8 mouse cellular contexts compared by ENCODE assay signal in genomic region chr2:33130526-33131483, GRCm38 (mm10). TPM values are rescaled to one million over a fixed set of nuclear protein-coding genes. Genes with fewer than 3 reads are reported as not detected.
DNase-seq lines count a peak whose midpoint lies in the region; ATAC-seq lines count a peak whose summit lies in the region.

No protein-coding gene starts in this region.

- H3K9ac ChIP-seq in hindbrain, embryonic 16.5 days (ENCODE audit: low read depth, low read length), result peak overlapping the region; percentile 87

- peak; percentile 94 for ATAC-seq in hindbrain, embryonic 16.5 days

- under 1% methylated on average over 34 of the region's 55 CpGs for WGBS in hindbrain, embryonic 16.5 days
- WGBS in macrophage (ENCODE audit: missing documents), result under 1% methylated on average over 47 of the region's 55 CpGs

- H3K36me3 ChIP-seq in hindbrain, embryonic 16.5 days (ENCODE audit: control insufficient read depth, insufficient read depth, low read length), result no peaks in the 10 kb centered on the region
- no peaks in the 10 kb centered on the region for H3K36me3 ChIP-seq in macrophage (ENCODE audit: inconsistent target)

- peaks cover 17% of the 10 kb centered on the region for H3K4me1 ChIP-seq in hindbrain, embryonic 16.5 days (ENCODE audit: control insufficient read depth, insufficient read depth, low read depth, low read length)

- peak overlapping the region; percentile 82 for H3K4me3 ChIP-seq in hindbrain, embryonic 16.5 days (ENCODE audit: low read length)
- peak overlapping the region; percentile 43 for H3K4me3 ChIP-seq in macrophage (ENCODE audit: inconsistent target)

- peak; percentile 95 for DNase-seq in WW6 (ENCODE audit: low read depth, low spot score)
- DNase-seq in cerebellum, postnatal 4 days (ENCODE audit: low spot score in 2 of 2), result peak; percentile 85 to 94
- DNase-seq in gastrocnemius, adult 18-20 months (ENCODE audit: low spot score), result peak; percentile 98
- DNase-seq in left cerebral cortex, adult 18-20 months (ENCODE audit: low spot score in 2 of 2), result peak; percentile 95
- DNase-seq in right cerebral cortex, adult 18-20 months, result peak; percentile 97
- DNase-seq in urinary bladder, postnatal 10 days (ENCODE audit: low spot score), result peak; percentile 95

- no peaks in the 10 kb centered on the region for H3K79me2 ChIP-seq in macrophage (ENCODE audit: inconsistent target)

- no peaks in the 10 kb centered on the region for H3K27me3 ChIP-seq in hindbrain, embryonic 16.5 days (replicated peaks; ENCODE audit: control insufficient read depth, insufficient read depth, low read length)

- H3K9me3 ChIP-seq in hindbrain, embryonic 16.5 days (ENCODE audit: control insufficient read depth, low read length), result no peaks in the 10 kb centered on the region

- H3K27ac ChIP-seq in hindbrain, embryonic 16.5 days (ENCODE audit: low read depth, low read length), result peak overlapping the region; percentile 75
- H3K27ac ChIP-seq in macrophage, result peak overlapping the region; percentile 54

- peak overlapping the region; percentile 97 for H3K4me2 ChIP-seq in hindbrain, embryonic 16.5 days (ENCODE audit: low read length)

RNA-seq across cellular contexts. Expression of gene Garnl3, which starts 0.6 kb away (rescaled TPM):
- total RNA-seq in gastrocnemius, adult 18-20 months (2021), result under 1 TPM; 0.34 to 0.69 TPM
- 65.9 and 68.7 TPM in 2 replicates for polyA plus RNA-seq in hindbrain, embryonic 16.5 days (2015; fragmentation: Nextera tagmentation; extraction: Ambion mirVana)
- total RNA-seq in left cerebral cortex, adult 18-20 months (2021), result 100 to 1,000 TPM; 111 to 112 TPM
- total RNA-seq in macrophage (2018; cell fraction: chromatin; rRNA removed), result 10 to 100 TPM in 1 of 26 experiments, 1 to 10 TPM in 24, under 1 TPM in 1; 0.21 to 10.6 (median 4.6) TPM
- 1 to 10 TPM in 3 of 26 experiments, under 1 TPM in 23; 0.24 to 1.2 (median 0.54) TPM for total RNA-seq in macrophage (2018; cell fraction: cytosol; rRNA removed)
- 1 to 10 TPM in 20 of 26 experiments, under 1 TPM in 6; 0.53 to 6.9 (median 1.9) TPM for total RNA-seq in macrophage (2018; cell fraction: nucleus; rRNA removed)
- 0.25 to 0.49 TPM (median 0.47 TPM) in 3 replicates for polyA plus RNA-seq in macrophage (2018)

Comparison
In these comparisons a context has a peak if more than half of its experiments do, and no peak if none do; other contexts are left out.
1. Peak in every context shown above with its lines: DNase-seq, ATAC-seq, H3K4me3 ChIP-seq and H3K27ac ChIP-seq.
2. RNA of gene Garnl3, which starts 0.6 kb away (total RNA-seq): 111 to 112 TPM in left cerebral cortex, adult 18-20 months; 0.34 to 0.69 TPM in gastrocnemius, adult 18-20 months; every median in the first group is over 10 times any median in the second.